Mouse (Mus musculus) small intestine, adult 2 months (tissue): Measurements from ENCODE around the gene Dnase1l2.

Source experiments
- CTCF ChIP-seq: fragments of 200-500 bp; IDR thresholded peaks from 2 replicates; pipeline ENCODE4 v1.5.1; 2012; ENCODE audit warnings: low read depth, mild to moderate bottlenecking, control low read depth, inconsistent platforms, low read length, moderate library complexity, mixed read lengths; ENCODE audit not compliant: insufficient replicate concordance, insufficient read length; ENCODE audit errors: extremely low read depth
- POLR2A ChIP-seq: fragments of 200-500 bp; IDR thresholded peaks from 2 replicates; pipeline ENCODE4 v1.6.1; 2012; ENCODE audit warnings: low read depth, mild to moderate bottlenecking, control low read depth, inconsistent platforms, low read length, moderate library complexity

DNA sequence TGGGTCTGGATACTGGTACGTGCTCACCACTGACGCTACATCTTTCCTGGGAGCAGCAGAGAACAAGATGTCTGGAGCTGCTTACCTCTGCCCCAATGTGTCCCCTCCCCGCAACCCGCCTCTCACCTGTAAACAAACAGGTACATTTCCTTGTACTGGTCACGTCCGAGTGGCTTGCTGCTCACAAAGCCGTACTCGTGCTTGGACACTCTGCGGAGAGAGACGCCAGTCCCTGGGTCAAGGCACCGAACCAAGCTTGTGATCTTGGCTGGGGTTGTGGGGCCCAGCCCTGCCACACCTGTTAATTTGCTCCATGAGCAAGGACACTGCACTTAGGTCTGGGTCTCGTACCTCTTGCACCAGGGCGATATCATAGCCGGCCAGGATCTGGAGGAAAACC lies 798 bp downstream of the Dnase1l2 start:
- no peak for TF ChIP-seq CTCF
- TF ChIP-seq POLR2A = no peak
